Mouse (Mus musculus) neural tube, embryonic 15.5 days (tissue): ENCODE results near the gene Gpsm3. TPM values are rescaled to one million over a fixed set of nuclear protein-coding genes. Genes with fewer than 3 reads are reported as not detected.
"Not testable (repeated sequence)": the region's sequence is repeated elsewhere in the genome, so short reads cannot be mapped to it uniquely, and the experiment has no call there.

Experiments used
- ATAC-seq: fragments of 200-750 bp; cut with Nextera tagmentation; 2 replicates; pipeline ENCODE4 v1.8.0; 2017; ENCODE audit warnings: mild to moderate bottlenecking, moderate TSS enrichment, moderate library complexity; ENCODE audit not compliant: low FRiP score
- H3K27ac ChIP-seq: fragments of 300-500 bp; sonication (generic); replicated peaks from 2 replicates; pipeline ENCODE4 v1.5.1; 2015; ENCODE audit warnings: mild to moderate bottlenecking, inconsistent platforms
- H3K27me3 ChIP-seq: fragments of 300-500 bp; sonication (generic); replicated peaks from 2 replicates; pipeline ENCODE4 v1.6.1; 2015; ENCODE audit warnings: inconsistent platforms
- H3K36me3 ChIP-seq: fragments of 300-500 bp; sonication (generic); 2 replicates; pipeline ENCODE4 v1.6.1; 2015; ENCODE audit warnings: inconsistent platforms
- H3K4me1 ChIP-seq: fragments of 300-500 bp; sonication (generic); 2 replicates; pipeline ENCODE4 v1.6.1; 2015; ENCODE audit warnings: inconsistent platforms
- H3K4me2 ChIP-seq: fragments of 300-500 bp; sonication (generic); 2 replicates; pipeline ENCODE4 v1.6.1; 2015; ENCODE audit warnings: inconsistent platforms, mild to moderate bottlenecking, moderate library complexity
- H3K4me3 ChIP-seq: fragments of 300-500 bp; sonication (generic); replicated peaks from 2 replicates; pipeline ENCODE4 v1.5.1; 2015; ENCODE audit warnings: mild to moderate bottlenecking, inconsistent platforms
- H3K9ac ChIP-seq: fragments of 300-500 bp; sonication (generic); replicated peaks from 2 replicates; pipeline ENCODE4 v1.6.1; 2015; ENCODE audit warnings: mild to moderate bottlenecking, inconsistent platforms
- H3K9me3 ChIP-seq: fragments of 300-500 bp; sonication (generic); replicated peaks from 2 replicates; pipeline ENCODE4 v1.6.1; 2016; ENCODE audit warnings: inconsistent platforms
- WGBS: fragments of 180-500 bp; shearing (Covaris S2); methylation state at CpG from one replicate; pipeline ENCODE4 v1.1.7; 2015; ENCODE audit warnings: mixed read lengths; 5-methylcytosine and 5-hydroxymethylcytosine counted together
- polyA plus RNA-seq: library from polyadenylated mRNA; unstranded; fragments of >200 nt; fragmentation: Nextera tagmentation; extraction: Ambion mirVana; gene quantifications from 2 replicates; pipeline ENCODE4 v1.2.1, GENCODE M21; 2015

The Gpsm3 gene
- polyA plus RNA-seq = 3.8 and 14.5 TPM in 2 replicates

DNA sequence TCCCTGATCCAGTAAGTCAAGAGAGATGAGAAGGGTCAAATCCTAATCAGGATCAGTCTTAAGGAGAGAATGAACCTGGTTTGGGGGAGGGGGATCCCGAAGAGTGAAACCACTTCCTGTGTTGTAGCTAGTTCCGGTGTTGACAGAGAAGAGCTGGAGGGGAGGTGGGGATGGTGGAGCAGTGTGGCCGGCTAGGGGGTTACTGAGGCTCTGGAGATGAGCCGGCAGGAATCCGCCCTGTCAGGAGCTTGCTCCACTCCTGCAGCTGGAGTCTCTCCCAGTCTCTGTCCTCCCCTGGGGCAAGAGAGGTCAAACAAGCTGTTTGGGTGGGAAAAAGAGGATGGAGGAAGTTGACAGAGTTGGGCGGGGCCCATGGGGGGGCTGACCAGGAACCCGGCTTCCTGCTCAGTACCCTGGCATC lies at the start of gene Gpsm3:
Gene Gpsm3 (plus strand): TSS at position 126 of the 421 bp plus-strand sequence.
- Histone ChIP-seq H3K4me2 (peak within 1 kb of the TSS; percentile 88), H3K9me3 (no peaks in the 10 kb centered on the region), H3K27ac (peak within 1 kb of the TSS; percentile 98), H3K27me3 (no peaks in the 10 kb centered on the region), H3K36me3 (peaks cover 3% of the 10 kb centered on the region), H3K4me1 (peaks cover 69% of the 10 kb centered on the region), H3K9ac (0 out of 2 replicates have a peak within 1 kb of the TSS, but pooled peaks have one; percentile 10), H3K4me3 (0 out of 2 replicates have a peak within 1 kb of the TSS, but pooled peaks have one; percentile 78)
- 31% methylated on average over 7 of the region's 7 CpGs for WGBS
- ATAC-seq = no peak

DNA sequence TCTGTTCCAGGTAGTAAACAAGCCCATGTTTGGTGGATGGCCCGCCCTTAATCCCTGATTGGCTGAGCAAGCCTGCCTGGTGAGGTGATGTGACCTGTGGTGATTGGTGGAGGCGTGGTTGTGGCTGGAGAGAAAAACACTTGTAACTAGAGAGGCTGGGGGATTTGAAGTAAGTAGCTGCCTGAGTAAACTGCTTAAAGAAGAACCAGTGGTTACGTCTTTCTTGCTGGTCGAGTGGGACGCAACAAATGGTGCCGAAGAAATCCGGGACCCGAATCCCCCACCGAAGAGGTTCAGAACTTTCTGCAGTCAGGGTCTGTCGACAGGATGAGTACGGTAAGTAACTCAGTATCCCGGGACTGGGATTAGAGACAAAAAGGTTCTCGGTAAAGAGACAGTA lies 46.0 kb upstream of the Gpsm3 start:
- H3K4me1 ChIP-seq, H3K27me3 ChIP-seq, H3K9ac ChIP-seq, H3K36me3 ChIP-seq, H3K4me3 ChIP-seq, H3K4me2 ChIP-seq, H3K9me3 ChIP-seq, ATAC-seq, H3K27ac ChIP-seq: not testable (repeated sequence)
- 95% methylated on average over 13 of the region's 13 CpGs for WGBS

DNA sequence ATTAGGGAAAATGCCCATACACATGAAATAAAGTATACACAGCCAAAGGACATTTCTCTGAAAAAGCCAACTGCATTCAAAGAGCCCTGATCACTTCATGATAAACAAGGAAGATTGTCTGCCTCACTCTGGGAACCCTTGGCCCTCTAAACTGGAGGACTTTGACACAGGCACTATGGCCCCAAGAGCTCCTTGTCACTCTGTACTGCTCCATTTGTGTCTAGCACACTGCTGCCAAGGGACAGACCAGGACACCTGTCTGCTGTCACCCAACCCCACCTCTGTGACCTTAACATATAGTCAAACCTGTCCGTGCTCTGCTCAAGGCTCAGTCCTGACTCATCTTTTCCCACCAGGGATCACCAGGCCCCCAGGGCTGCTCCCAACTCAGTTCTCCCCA lies 42.8 kb upstream of the Gpsm3 start:
- 92% methylated on average over 1 of the region's 1 CpGs for WGBS
- no peaks in the 10 kb centered on the region for H3K36me3 ChIP-seq

DNA sequence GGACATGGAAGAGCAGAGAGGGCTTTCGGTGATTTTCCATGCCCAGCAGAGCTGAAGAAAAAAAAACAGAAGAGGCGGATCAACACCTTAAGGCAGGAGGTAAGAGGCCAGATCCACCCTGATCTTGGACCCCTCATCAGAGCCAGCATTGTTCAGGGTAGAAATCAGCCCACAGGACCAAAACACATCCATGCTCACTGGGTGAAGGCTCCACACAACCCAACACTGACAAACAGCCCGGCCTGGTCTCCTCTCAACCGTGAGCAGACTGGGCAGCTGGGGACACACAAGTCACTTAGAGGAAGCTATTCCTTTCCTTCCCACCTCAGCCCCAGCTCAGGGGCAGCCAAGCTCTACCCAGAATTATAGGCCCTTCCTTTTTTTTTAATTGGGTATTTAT lies 42.0 kb upstream of the Gpsm3 start:
- no peaks in the 10 kb centered on the region for H3K27me3 ChIP-seq
- no peaks in the 10 kb centered on the region for H3K36me3 ChIP-seq
- 94% methylated on average over 4 of the region's 4 CpGs for WGBS
- no peak overlapping the region for H3K4me2 ChIP-seq
- no peak for ATAC-seq
- H3K9me3 ChIP-seq = no peaks in the 10 kb centered on the region
- H3K9ac ChIP-seq = no peak overlapping the region
- no peak overlapping the region for H3K27ac ChIP-seq
- no peak overlapping the region for H3K4me3 ChIP-seq
- no peaks in the 10 kb centered on the region for H3K4me1 ChIP-seq

More for the DNA sequence above, 42.8 kb upstream of the Gpsm3 start:
- Histone ChIP-seq H3K9me3 (no peaks in the 10 kb centered on the region), H3K4me2 (no peak overlapping the region), H3K4me3 (no peak overlapping the region), H3K27ac (no peak overlapping the region), H3K9ac (no peak overlapping the region), H3K27me3 (no peaks in the 10 kb centered on the region), H3K4me1 (no peaks in the 10 kb centered on the region)
- no peak for ATAC-seq

DNA sequence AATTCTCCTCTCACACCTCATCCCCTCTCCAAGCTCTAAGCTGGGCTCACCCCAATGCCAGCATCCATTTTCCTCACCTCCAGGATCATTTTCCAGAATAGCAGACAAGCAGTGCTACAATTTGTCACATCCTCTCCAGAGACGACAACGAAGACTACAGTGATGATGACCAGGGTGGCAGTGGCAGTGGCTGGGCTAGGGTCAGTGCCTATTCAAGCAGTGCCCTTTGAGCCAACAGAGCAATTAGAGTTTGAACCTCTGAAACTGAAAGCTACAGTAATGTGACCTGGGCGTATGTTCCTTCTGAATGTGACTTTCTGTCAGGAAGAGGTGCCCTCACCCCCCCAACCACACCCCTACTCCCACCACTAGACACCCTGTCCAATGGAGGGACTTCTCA lies 40.5 kb upstream of the Gpsm3 start:
- Histone ChIP-seq H3K4me1 (no peaks in the 10 kb centered on the region), H3K36me3 (no peaks in the 10 kb centered on the region), H3K9me3 (no peaks in the 10 kb centered on the region), H3K27me3 (0 out of 2 replicates have a peak, but pooled peaks cover 2% of the 10 kb centered on the region), H3K9ac (no peak overlapping the region), H3K4me2 (no peak overlapping the region), H3K4me3 (no peak overlapping the region), H3K27ac (no peak overlapping the region)
- no peak for ATAC-seq
- 89% methylated on average over 3 of the region's 3 CpGs for WGBS

DNA sequence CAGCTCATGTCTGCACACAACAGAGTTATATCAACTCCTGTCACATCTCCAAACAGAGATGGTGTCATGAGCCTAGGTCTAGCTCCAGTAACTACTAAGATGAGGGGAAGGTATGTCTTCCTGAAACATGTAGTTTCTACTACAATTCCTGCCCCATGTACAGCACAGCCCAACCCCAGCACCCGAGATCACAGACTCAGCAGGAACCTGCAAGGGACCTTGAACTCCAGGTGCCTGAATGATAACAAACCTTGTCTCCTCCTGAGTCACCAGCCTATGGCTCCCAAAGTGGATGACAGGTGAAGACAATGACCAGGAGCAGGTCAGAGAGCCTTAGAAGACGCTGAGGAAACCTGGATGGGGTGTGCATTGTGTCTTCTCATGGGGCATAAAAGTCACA lies 39.8 kb upstream of the Gpsm3 start:
- H3K4me1 ChIP-seq = no peaks in the 10 kb centered on the region
- no peak overlapping the region for H3K4me3 ChIP-seq
- no peaks in the 10 kb centered on the region for H3K9me3 ChIP-seq
- 90% methylated on average over 2 of the region's 2 CpGs for WGBS
- no peak overlapping the region for H3K9ac ChIP-seq
- no peaks in the 10 kb centered on the region for H3K36me3 ChIP-seq
- H3K27ac ChIP-seq = no peak overlapping the region
- ATAC-seq = no peak
- H3K27me3 ChIP-seq = 0 out of 2 replicates have a peak, but pooled peaks cover 3% of the 10 kb centered on the region
- no peak overlapping the region for H3K4me2 ChIP-seq

DNA sequence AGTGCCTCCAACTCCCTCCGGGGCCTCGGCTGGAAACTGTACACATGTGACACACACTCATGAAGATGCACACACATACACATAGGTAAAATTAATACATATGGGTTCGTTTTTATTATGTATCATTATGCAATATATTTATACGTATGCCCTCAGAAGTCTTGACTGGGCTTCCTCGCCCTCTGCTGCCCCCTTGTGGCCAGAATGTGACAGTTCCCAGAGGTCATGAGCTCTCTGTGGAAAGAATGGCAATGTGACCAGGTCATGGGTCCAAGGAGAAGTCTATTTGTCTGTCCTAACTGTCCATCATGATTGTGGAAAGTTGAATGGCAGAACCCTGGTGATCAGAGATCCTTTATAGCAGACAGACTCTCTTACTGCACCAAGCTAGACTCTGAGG lies 34.1 kb upstream of the Gpsm3 start:
- H3K27ac ChIP-seq = no peak overlapping the region
- H3K9ac ChIP-seq = no peak overlapping the region
- no peak overlapping the region for H3K4me3 ChIP-seq
- H3K27me3 ChIP-seq = 0 out of 2 replicates have a peak, but pooled peaks cover 3% of the 10 kb centered on the region
- no peak for ATAC-seq
- no peaks in the 10 kb centered on the region for H3K4me1 ChIP-seq
- no peaks in the 10 kb centered on the region for H3K9me3 ChIP-seq
- no peaks in the 10 kb centered on the region for H3K36me3 ChIP-seq
- no peak overlapping the region for H3K4me2 ChIP-seq
- 24% methylated on average over 5 of the region's 5 CpGs for WGBS

DNA sequence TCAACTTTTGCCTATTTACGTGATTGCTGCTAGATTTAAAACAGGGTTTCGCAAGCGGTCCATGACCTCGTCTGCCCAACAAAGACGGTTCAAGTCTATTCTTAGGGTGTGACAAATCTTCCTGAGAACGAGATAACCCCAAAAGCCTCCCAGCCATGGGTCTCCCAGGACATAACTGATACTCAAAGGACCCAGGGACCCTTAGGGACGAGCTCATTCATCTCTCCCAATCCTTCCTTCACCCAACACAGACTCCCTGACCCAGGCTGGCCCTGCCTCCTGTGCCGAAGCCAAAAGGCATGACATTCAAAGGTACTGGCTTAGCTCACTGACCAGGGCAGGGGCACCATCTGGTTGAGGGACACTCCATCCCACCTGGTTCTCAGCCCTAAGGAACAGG lies 33.2 kb upstream of the Gpsm3 start:
- no peak for ATAC-seq
- Histone ChIP-seq H3K9me3 (no peaks in the 10 kb centered on the region), H3K4me3 (no peak overlapping the region), H3K27ac (no peak overlapping the region), H3K4me1 (no peaks in the 10 kb centered on the region), H3K9ac (no peak overlapping the region), H3K36me3 (no peaks in the 10 kb centered on the region), H3K4me2 (no peak overlapping the region), H3K27me3 (0 out of 2 replicates have a peak, but pooled peaks cover 3% of the 10 kb centered on the region)
- WGBS = 89% methylated on average over 8 of the region's 8 CpGs

DNA sequence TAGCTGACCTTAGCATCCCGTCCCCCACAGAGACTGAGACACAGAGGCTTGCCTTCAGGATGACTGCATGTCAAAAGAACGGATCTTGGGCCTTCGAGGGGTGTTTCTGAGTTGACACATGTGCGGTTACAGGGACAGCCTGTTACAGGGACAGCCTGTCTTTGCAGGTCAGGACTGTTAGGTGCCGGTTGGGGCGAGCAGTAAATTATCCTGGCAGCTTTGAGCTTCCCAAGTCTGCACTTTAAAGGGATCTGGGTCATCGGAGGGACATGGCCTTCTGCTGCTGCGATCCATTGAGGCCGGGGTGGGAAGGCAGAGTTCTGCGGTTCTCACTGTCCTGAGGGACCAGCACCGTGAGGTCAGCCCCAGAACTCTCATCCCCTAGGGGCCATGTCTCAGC lies 32.2 kb upstream of the Gpsm3 start:
- no peak overlapping the region for H3K9ac ChIP-seq

DNA sequence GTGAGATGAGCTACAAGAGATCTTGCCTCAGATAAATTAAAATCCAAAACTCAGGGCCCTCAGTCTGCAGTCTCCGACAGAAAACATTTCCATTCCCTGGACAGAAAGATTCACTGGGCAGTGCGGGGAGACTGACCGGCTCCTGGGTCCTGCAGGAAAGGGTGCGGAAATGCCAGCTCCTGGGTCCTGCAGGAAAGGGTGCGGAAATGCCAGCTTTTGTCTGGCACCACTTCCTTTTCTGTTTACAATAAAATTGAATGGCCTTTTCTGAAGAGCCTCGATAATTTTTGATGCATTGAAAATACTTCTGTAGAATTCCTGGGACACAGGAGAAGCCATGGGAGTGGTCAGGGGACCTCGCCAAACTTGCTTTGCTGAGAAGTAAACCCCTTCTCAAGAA lies 30.5 kb upstream of the Gpsm3 start:
- ATAC-seq = no peak
- H3K4me2 ChIP-seq = no peak overlapping the region
- H3K27me3 ChIP-seq = 0 out of 2 replicates have a peak, but pooled peaks cover under 1% of the 10 kb centered on the region
- H3K9ac ChIP-seq = no peak overlapping the region
- no peaks in the 10 kb centered on the region for H3K36me3 ChIP-seq
- H3K27ac ChIP-seq = no peak overlapping the region
- no peak overlapping the region for H3K4me3 ChIP-seq
- 90% methylated on average over 7 of the region's 7 CpGs for WGBS
- H3K9me3 ChIP-seq = no peaks in the 10 kb centered on the region
- 0 out of 2 replicates have a peak, but pooled peaks cover 1% of the 10 kb centered on the region for H3K4me1 ChIP-seq

More for the DNA sequence above, 32.2 kb upstream of the Gpsm3 start:
- H3K4me1 ChIP-seq = no peaks in the 10 kb centered on the region
- no peaks in the 10 kb centered on the region for H3K9me3 ChIP-seq
- no peak overlapping the region for H3K4me2 ChIP-seq
- H3K27ac ChIP-seq = no peak overlapping the region
- H3K36me3 ChIP-seq = no peaks in the 10 kb centered on the region
- no peak for ATAC-seq
- H3K4me3 ChIP-seq = no peak overlapping the region
- WGBS = 52% methylated on average over 11 of the region's 11 CpGs
- 0 out of 2 replicates have a peak, but pooled peaks cover 3% of the 10 kb centered on the region for H3K27me3 ChIP-seq

DNA sequence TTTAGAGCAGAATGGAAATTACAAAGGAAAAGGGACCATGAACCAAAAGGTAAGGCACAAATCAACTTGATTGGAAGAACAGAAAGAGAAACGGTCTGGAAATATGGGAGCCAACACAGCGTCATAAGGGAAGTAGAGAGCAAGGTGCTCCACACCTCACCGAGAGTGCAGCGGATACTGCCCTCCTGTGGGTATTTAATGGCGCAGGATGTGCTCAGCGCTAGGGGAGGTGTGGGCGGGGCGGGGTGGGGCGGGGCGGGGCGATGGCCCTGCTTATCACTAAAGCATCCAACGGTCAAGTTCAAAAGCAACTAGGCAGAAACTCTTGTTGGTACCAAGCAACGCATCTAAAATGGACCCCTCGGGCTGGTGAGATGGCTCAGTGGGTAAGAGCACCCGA lies 29.7 kb upstream of the Gpsm3 start:
- 0 out of 2 replicates have a peak, but pooled peaks cover 5% of the 10 kb centered on the region for H3K4me1 ChIP-seq
- H3K9me3 ChIP-seq = no peaks in the 10 kb centered on the region
- H3K27me3 ChIP-seq = no peaks in the 10 kb centered on the region
- no peak overlapping the region for H3K4me2 ChIP-seq
- no peak overlapping the region for H3K9ac ChIP-seq
- H3K27ac ChIP-seq = no peak overlapping the region
- WGBS = 28% methylated on average over 15 of the region's 15 CpGs
- H3K4me3 ChIP-seq = no peak overlapping the region
- no peaks in the 10 kb centered on the region for H3K36me3 ChIP-seq
- ATAC-seq = no peak

DNA sequence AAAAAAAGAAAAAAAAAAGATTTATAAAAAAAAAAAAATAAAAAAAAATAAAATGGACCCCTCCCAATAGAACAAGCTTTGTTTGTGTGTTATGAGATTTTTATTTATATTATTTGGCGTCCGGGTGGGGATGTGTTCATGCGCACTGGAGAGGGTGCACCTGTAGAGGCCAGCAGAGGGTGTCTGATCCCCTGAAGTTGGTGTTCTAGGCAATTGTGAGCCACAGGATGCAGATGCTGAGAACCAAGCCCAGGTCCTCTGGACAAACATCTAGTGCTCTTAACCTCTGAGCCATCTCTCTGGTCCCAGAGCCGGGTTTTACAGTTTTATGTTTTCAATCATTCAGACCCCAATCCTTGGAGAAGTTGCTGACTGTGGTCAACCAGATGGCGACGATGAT lies 29.2 kb upstream of the Gpsm3 start:
- Histone ChIP-seq H3K27me3 (no peaks in the 10 kb centered on the region), H3K36me3 (no peaks in the 10 kb centered on the region), H3K4me3 (no peak overlapping the region), H3K9me3 (no peaks in the 10 kb centered on the region), H3K9ac (no peak overlapping the region), H3K4me2 (no peak overlapping the region), H3K27ac (no peak overlapping the region), H3K4me1 (0 out of 2 replicates have a peak, but pooled peaks cover 5% of the 10 kb centered on the region)
- 94% methylated on average over 6 of the region's 6 CpGs for whole genome bisulfite sequencing
- ATAC-seq = no peak
